Mouse (Mus musculus) adipose tissue, adult 10 weeks (tissue): ENCODE data around the gene Fam19a5. TPM values are rescaled to one million over a fixed set of nuclear protein-coding genes. Genes with fewer than 3 reads are reported as not detected.

Source experiments
- polyA plus RNA-seq: library from polyadenylated mRNA; stranded (reverse); fragments of 350-450 nt; fragmentation: Illumina TruSeq; extraction: RNeasy Lipid Tissue Mini Kit (QIAGEN cat#74804); gene quantifications from one replicate; pipeline ENCODE4 v1.2.3, GENCODE M21; 2014; ENCODE audit warnings: low read depth, low replicate concordance

Fam19a5 gene
- polyA plus RNA-seq, result 2.9 TPM

GRCm38 (mm10) chr15:87543599-87544338 lies at the start of gene Fam19a5:
TSS of gene Fam19a5 (plus strand) at chr15:87544299.

